Mouse (Mus musculus): Measurements from ENCODE around the gene Pla2g15. TPM values are rescaled to one million over a fixed set of nuclear protein-coding genes. Genes with fewer than 3 reads are reported as not detected.

Gene Pla2g15
- polyA plus RNA-seq, 1 experiment from 2014 or later: 5.7 TPM

DNA sequence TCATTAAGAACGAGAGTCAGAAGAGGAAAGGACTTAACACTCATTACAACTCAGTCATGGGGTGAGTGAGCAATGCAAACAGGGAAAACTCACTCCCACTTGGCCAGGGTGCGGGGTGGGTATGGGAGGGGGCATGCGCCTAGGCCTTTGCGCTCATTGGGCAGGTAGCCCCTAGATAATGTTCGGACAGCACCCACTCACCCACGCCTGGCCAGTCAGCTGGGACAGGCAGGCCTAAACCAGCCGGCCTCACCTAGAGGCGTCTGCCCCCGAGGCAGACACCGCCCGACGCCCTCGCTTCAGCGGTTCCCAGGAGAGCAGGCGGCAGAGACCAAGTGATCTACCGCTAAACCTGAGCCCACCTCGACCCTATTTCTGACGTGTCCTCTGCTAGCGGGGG lies 14.5 kb upstream of the Pla2g15 start:
- H3K36me3 ChIP-seq (ENCODE audit: control insufficient read depth, insufficient read depth, low read length): peaks cover 10% of the 10 kb centered on the region
- H3K4me1 ChIP-seq (replicated peaks; ENCODE audit: control insufficient read depth, insufficient read depth): no peaks in the 10 kb centered on the region
- H3K27ac ChIP-seq (replicated peaks): peak overlapping the region; percentile 95
- peak overlapping the region; percentile 81 for H3K9ac ChIP-seq (ENCODE audit: low read length)
- H3K9me3 ChIP-seq (ENCODE audit: control insufficient read depth, low read length): no peaks in the 10 kb centered on the region
- peak overlapping the region; percentile 78 for H3K4me2 ChIP-seq (replicated peaks; ENCODE audit: low read depth)
- peak; percentile 83 for DNase-seq (ENCODE audit: low spot score)
- H3K27me3 ChIP-seq (ENCODE audit: control insufficient read depth, insufficient read depth, low read length): peaks cover 2% of the 10 kb centered on the region; the same call in 1 of the 2 replicates
- WGBS: 13% methylated on average over 19 of the region's 19 CpGs
- TF ChIP-seq EP300 (optimal IDR thresholded peaks at IDR 0.05) (no peak), CTCF (IDR thresholded peaks at IDR 0.05; ENCODE audit: low read depth) (no peak)
- peak overlapping the region; percentile 62 for H3K4me3 ChIP-seq (ENCODE audit: low read depth, low read length)
- ATAC-seq (ENCODE audit: low FRiP score, low TSS enrichment): peak; percentile 35

DNA sequence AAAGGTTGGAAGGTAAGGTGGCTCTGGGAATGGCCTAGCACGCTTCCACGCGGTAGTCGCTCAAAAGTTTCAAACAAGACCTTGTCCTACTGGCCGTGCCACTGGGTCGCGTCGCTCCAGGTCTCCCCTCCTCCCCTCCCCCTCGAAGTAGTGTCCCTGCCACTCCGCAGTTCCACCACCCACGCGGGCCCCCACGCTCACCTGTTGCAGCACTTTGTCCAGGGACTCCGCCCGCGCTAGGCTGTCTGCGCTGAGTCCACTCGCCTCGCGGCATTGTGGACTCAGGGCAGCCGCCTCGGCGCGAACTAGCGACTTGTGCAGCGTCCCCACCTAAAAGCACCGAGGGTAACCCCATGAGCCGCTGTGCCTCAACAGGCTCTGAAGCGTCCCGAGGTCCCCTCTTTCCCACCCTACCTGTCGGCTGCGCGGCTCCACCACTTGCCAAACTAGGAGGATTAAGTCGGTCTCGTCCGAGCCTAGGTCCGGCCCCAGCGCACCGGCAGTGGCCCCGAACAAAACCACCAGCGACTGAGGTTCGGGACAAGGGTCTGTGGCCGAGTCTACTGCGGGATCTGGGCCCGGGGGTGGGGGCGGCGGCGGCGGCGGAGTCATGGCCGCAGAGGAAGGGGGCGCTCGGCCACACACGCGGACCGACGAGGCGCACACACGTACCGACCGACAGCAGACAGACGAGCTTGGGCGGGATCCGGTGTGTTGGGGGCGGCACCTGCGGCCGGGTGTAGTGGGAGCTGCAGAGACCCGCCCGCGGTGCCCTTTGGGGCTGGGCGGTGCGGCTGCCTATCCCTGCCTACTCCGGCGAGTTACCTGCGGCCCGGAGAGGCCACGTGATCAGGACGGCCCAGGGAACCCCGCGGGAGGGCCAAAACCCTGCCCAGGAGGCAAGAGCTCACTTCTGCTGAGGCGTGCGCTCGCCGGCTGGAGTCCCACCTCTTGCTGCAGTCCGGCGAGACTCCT lies 13.8 kb upstream of the Pla2g15 start, which contains the start of gene Esrp2:
Gene Esrp2 (minus strand): TSS at position 819 of the 975 bp plus-strand sequence.
- Histone ChIP-seq H3K36me3 (ENCODE audit: control insufficient read depth, insufficient read depth, low read length) (0 out of 2 replicates have a peak, but pooled peaks cover 8% of the 10 kb centered on the region), H3K9me3 (ENCODE audit: control insufficient read depth, low read length) (no peaks in the 10 kb centered on the region), H3K4me2 (replicated peaks; ENCODE audit: low read depth) (peak within 1 kb of the TSS; percentile 78), H3K27me3 (ENCODE audit: control insufficient read depth, insufficient read depth, low read length) (peaks cover 2% of the 10 kb centered on the region; the same call in 1 of the 2 replicates), H3K9ac (ENCODE audit: low read length) (peak within 1 kb of the TSS; percentile 81), H3K27ac (replicated peaks) (peak within 1 kb of the TSS; percentile 95), H3K4me3 (ENCODE audit: low read depth, low read length) (peak within 1 kb of the TSS; percentile 62), H3K4me1 (replicated peaks; ENCODE audit: control insufficient read depth, insufficient read depth) (no peaks in the 10 kb centered on the region)
- WGBS: 1% methylated on average over 84 of the region's 86 CpGs
- DNase-seq (ENCODE audit: low spot score): peak; percentile 96
- peak; percentile 80 for ATAC-seq (ENCODE audit: low FRiP score, low TSS enrichment)
- TF ChIP-seq EP300 (optimal IDR thresholded peaks at IDR 0.05): no peak
- no peak for TF ChIP-seq CTCF (IDR thresholded peaks at IDR 0.05; ENCODE audit: low read depth)

DNA sequence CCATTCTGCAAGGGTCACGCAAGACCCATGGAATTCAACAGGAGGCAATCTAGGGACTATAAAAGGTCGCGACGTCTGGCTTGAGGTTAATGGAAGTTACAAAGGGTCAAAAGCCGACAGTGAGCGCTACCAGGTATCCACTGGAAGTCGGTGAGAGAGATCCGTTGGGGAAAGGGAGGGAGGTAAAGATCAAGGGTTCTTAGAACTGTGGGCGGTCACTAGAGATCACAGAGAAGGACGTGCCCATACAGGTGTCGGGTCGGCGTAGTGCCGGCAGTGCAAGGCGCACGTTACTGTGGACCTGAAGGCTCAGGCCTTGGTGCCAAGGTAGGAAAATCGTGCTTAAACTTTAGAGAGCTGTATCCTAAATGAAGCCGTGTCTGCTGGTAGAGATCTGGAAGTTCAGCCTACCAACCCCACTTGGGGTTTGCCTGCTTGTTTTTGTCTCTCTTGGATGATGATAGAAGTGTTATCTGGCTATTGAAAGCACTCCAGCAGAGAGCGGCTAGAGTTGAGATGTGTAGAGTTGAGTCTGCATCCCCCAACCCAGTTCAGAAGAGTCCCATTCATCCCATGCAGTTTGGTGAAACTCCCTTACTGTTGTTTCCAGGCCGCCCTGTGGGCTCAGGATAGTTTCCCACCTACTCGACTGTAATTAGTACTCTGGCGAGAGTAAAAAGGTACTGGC lies 12.8 kb upstream of the Pla2g15 start:
- 11% methylated on average over 22 of the region's 22 CpGs for WGBS
- peaks cover 2% of the 10 kb centered on the region; the same call in 1 of the 2 replicates for H3K27me3 ChIP-seq (ENCODE audit: control insufficient read depth, insufficient read depth, low read length)
- H3K4me2 ChIP-seq (replicated peaks; ENCODE audit: low read depth): peak overlapping the region; percentile 78
- H3K9me3 ChIP-seq (ENCODE audit: control insufficient read depth, low read length): no peaks in the 10 kb centered on the region
- DNase-seq (ENCODE audit: low spot score): peak; percentile 52
- no peak for ATAC-seq (ENCODE audit: low FRiP score, low TSS enrichment)
- H3K27ac ChIP-seq (replicated peaks): peak overlapping the region; percentile 95
- TF ChIP-seq EP300 (optimal IDR thresholded peaks at IDR 0.05) (no peak), CTCF (IDR thresholded peaks at IDR 0.05; ENCODE audit: low read depth) (no peak)
- H3K36me3 ChIP-seq (ENCODE audit: control insufficient read depth, insufficient read depth, low read length): 0 out of 2 replicates have a peak, but pooled peaks cover 4% of the 10 kb centered on the region
- peak overlapping the region; percentile 62 for H3K4me3 ChIP-seq (ENCODE audit: low read depth, low read length)
- H3K4me1 ChIP-seq (replicated peaks; ENCODE audit: control insufficient read depth, insufficient read depth): no peaks in the 10 kb centered on the region
- peak overlapping the region; percentile 81 for H3K9ac ChIP-seq (ENCODE audit: low read length)

DNA sequence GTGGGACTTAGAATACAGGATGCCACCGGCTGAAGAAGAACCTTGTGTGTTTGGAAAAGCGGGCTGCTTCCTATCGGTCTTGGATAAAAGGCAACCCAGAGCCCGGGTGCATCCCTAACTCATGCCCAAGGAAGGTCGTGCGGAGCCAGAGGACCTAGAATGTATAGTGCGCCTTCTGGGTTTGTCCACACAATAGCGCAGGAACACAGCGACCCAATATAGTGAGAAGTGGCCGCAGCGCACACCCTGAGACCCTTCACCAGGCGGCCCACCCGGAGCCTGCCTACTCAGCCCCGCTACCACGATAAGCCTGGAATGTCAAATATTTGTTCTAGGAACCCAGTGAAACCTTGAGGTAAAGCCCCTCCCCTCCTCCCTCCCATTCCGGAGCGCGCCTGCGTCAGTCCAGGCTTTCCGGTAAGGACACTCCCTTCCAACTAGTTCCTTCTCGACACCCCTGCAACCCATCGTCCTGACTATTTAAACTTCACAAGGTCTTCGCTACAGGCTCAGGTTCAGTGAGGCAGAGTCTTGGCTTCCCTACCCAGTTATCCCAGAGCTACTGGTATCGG lies 12.2 kb upstream of the Pla2g15 start:
- ATAC-seq (ENCODE audit: low FRiP score, low TSS enrichment) (0 out of 2 replicates have a peak, but pooled peaks have one; percentile 1), DNase-seq (ENCODE audit: low spot score) (peak; percentile 91)
- peak overlapping the region; percentile 62 for H3K4me3 ChIP-seq (ENCODE audit: low read depth, low read length)
- no peaks in the 10 kb centered on the region for H3K36me3 ChIP-seq (ENCODE audit: control insufficient read depth, insufficient read depth, low read length)
- peak overlapping the region; percentile 78 for H3K4me2 ChIP-seq (replicated peaks; ENCODE audit: low read depth)
- peak overlapping the region; percentile 81 for H3K9ac ChIP-seq (ENCODE audit: low read length)
- H3K9me3 ChIP-seq (ENCODE audit: control insufficient read depth, low read length): no peaks in the 10 kb centered on the region
- TF ChIP-seq EP300 (optimal IDR thresholded peaks at IDR 0.05): no peak
- TF ChIP-seq CTCF (IDR thresholded peaks at IDR 0.05; ENCODE audit: low read depth): no peak
- H3K27ac ChIP-seq (replicated peaks): peak overlapping the region; percentile 95
- no peaks in the 10 kb centered on the region for H3K4me1 ChIP-seq (replicated peaks; ENCODE audit: control insufficient read depth, insufficient read depth)
- under 1% methylated on average over 21 of the region's 24 CpGs for WGBS
- H3K27me3 ChIP-seq (ENCODE audit: control insufficient read depth, insufficient read depth, low read length): peaks cover 2% of the 10 kb centered on the region; the same call in 1 of the 2 replicates

DNA sequence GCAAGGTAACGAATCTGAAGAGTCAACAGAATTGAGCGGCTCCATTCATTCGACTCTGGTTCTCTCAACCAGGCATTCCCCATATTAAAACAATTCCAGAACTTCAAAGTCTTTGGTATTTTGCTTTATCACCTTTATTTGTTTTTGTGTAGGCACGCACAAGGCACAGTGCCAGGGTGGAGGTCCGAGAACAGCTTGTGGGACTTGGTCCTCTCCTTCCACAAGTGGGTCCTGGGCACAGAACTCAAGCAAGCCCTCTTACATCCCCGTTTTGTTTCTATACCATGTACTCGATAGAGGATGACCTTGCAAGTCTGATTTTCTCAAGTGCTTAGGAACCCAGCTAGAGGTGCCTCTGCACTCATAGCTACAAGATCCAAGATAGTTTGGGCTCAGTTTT lies 11.6 kb upstream of the Pla2g15 start:
- ATAC-seq (ENCODE audit: low FRiP score, low TSS enrichment) (no peak), DNase-seq (ENCODE audit: low spot score) (no peak)
- H3K4me1 ChIP-seq (replicated peaks; ENCODE audit: control insufficient read depth, insufficient read depth): no peaks in the 10 kb centered on the region
- H3K4me2 ChIP-seq (replicated peaks; ENCODE audit: low read depth): peak overlapping the region; percentile 78
- no peaks in the 10 kb centered on the region for H3K9me3 ChIP-seq (ENCODE audit: control insufficient read depth, low read length)
- no peak for TF ChIP-seq CTCF (IDR thresholded peaks at IDR 0.05; ENCODE audit: low read depth)
- TF ChIP-seq EP300 (optimal IDR thresholded peaks at IDR 0.05): no peak
- peak overlapping the region; percentile 95 for H3K27ac ChIP-seq (replicated peaks)
- no peaks in the 10 kb centered on the region for H3K36me3 ChIP-seq (ENCODE audit: control insufficient read depth, insufficient read depth, low read length)
- H3K27me3 ChIP-seq (ENCODE audit: control insufficient read depth, insufficient read depth, low read length): peaks cover 2% of the 10 kb centered on the region; the same call in 1 of the 2 replicates
- WGBS: 11% methylated on average over 7 of the region's 7 CpGs
- H3K9ac ChIP-seq (ENCODE audit: low read length): peak overlapping the region; percentile 81
- H3K4me3 ChIP-seq (ENCODE audit: low read depth, low read length): peak overlapping the region; percentile 62

Measured in stomach, postnatal 0 days (tissue).